Mouse (Mus musculus) lung, adult 18-20 months (tissue): Measurements from ENCODE around the gene Nxph2.
"Not testable (repeated sequence)": the region's sequence is repeated elsewhere in the genome, so short reads cannot be mapped to it uniquely, and the experiment has no call there.

Experiments
- DNase-seq, 2 experiments: peaks; one replicate each; pipeline ENCODE4 v3.0.0; 2022; ENCODE audit warnings: mixed read lengths in 2 of 2

Gene Nxph2

GRCm38 (mm10) chr2:23320746-23321585, at the start of gene Nxph2:
Nxph2 (plus strand) TSS chr2:23321246.
- no peak for DNase-seq

- not testable (repeated sequence) for DNase-seq
Measured at GRCm38 (mm10) chr2:23290991-23291390, 30.1 kb upstream of the Nxph2 start.

- DNase-seq, result no peak
Measured at GRCm38 (mm10) chr2:23314869-23315268, 6.2 kb upstream of the Nxph2 start.
